Mouse (Mus musculus): ENCODE data around the gene Dock4. TPM values are rescaled to one million over a fixed set of nuclear protein-coding genes. Genes with fewer than 3 reads are reported as not detected.

Dock4 gene
- total RNA-seq, 2 experiments from 2014 or later: 81.1 to 99.7 TPM

- peak; percentile 25 to 42 for DNase-seq (ENCODE audit: low spot score in 2 of 2)
- intact Hi-C loops (cut with DNase I): no loop called here
Observed at GRCm38 (mm10) chr12:40794066-40794465, 348.3 kb downstream of the Dock4 start.

- intact Hi-C loops (cut with DNase I): no loop called here
- no peak for DNase-seq (ENCODE audit: low spot score in 2 of 2)
Observed at GRCm38 (mm10) chr12:40794756-40795155, 349.0 kb downstream of the Dock4 start.

GRCm38 (mm10) chr12:40795768-40796167 lies 350.0 kb downstream of the Dock4 start:
- intact Hi-C loops (cut with DNase I): no loop called here
- DNase-seq (ENCODE audit: low spot score in 2 of 2): no peak

GRCm38 (mm10) chr12:40796813-40797491 lies 351.2 kb downstream of the Dock4 start:
- DNase-seq (ENCODE audit: low spot score in 2 of 2): no peak
- intact Hi-C loops (cut with DNase I): no loop called here

- intact Hi-C loops (cut with DNase I): no loop called here
- no peak for DNase-seq (ENCODE audit: low spot score in 2 of 2)
Observed at GRCm38 (mm10) chr12:40797561-40798343, 352.0 kb downstream of the Dock4 start.

GRCm38 (mm10) chr12:40798344-40799017 lies 352.7 kb downstream of the Dock4 start:
- intact Hi-C loops (cut with DNase I): no loop called here
- DNase-seq (ENCODE audit: low spot score in 2 of 2): no peak

GRCm38 (mm10) chr12:40801456-40801855 lies 355.7 kb downstream of the Dock4 start:
- no peak for DNase-seq (ENCODE audit: low spot score in 2 of 2)
- intact Hi-C loops (cut with DNase I): no loop called here

GRCm38 (mm10) chr12:40805257-40805656 lies 359.5 kb downstream of the Dock4 start:
- intact Hi-C loops (cut with DNase I): no loop called here
- DNase-seq (ENCODE audit: low spot score in 2 of 2): no peak

- no peak for DNase-seq (ENCODE audit: low spot score in 2 of 2)
- intact Hi-C loops (cut with DNase I): no loop called here
Observed at GRCm38 (mm10) chr12:40807916-40808315, 362.2 kb downstream of the Dock4 start.

- no peak for DNase-seq (ENCODE audit: low spot score in 2 of 2)
- intact Hi-C loops (cut with DNase I): no loop called here
Observed at GRCm38 (mm10) chr12:40813474-40813873, 367.7 kb downstream of the Dock4 start.

- no peak for DNase-seq (ENCODE audit: low spot score in 2 of 2)
- intact Hi-C loops (cut with DNase I): loop anchor here (5.0 kb wide), 1 partner anchor 88 kb away; no protein-coding TSS in a partner anchor
Observed at GRCm38 (mm10) chr12:40814659-40815363, 369.1 kb downstream of the Dock4 start.

- intact Hi-C loops (cut with DNase I): loop anchor here (5.0 kb wide), 1 partner anchor 91 kb away; no protein-coding TSS in a partner anchor
- DNase-seq (ENCODE audit: low spot score in 2 of 2): no peak
Observed at GRCm38 (mm10) chr12:40818046-40818708, 372.4 kb downstream of the Dock4 start.

- intact Hi-C loops (cut with DNase I): loop anchor here (5.0 kb wide), 1 partner anchor 566 kb away; no protein-coding TSS in a partner anchor
- no peak for DNase-seq (ENCODE audit: low spot score in 2 of 2)
Observed at GRCm38 (mm10) chr12:40823631-40824030, 377.9 kb downstream of the Dock4 start.

- intact Hi-C loops (cut with DNase I): loop anchor here (5.0 kb wide), 1 partner anchor 567 kb away; no protein-coding TSS in a partner anchor
- no peak for DNase-seq (ENCODE audit: low spot score in 2 of 2)
Observed at GRCm38 (mm10) chr12:40824251-40824650, 378.5 kb downstream of the Dock4 start.

GRCm38 (mm10) chr12:40825935-40826460 lies 380.2 kb downstream of the Dock4 start:
- intact Hi-C loops (cut with DNase I): no loop called here
- DNase-seq (ENCODE audit: low spot score in 2 of 2): no peak

GRCm38 (mm10) chr12:40826491-40826890 lies 380.7 kb downstream of the Dock4 start:
- intact Hi-C loops (cut with DNase I): no loop called here
- no peak for DNase-seq (ENCODE audit: low spot score in 2 of 2)

GRCm38 (mm10) chr12:40828025-40828424 lies 382.3 kb downstream of the Dock4 start:
- intact Hi-C loops (cut with DNase I): no loop called here
- no peak for DNase-seq (ENCODE audit: low spot score in 2 of 2)

- DNase-seq (ENCODE audit: low spot score in 2 of 2): no peak
- intact Hi-C loops (cut with DNase I): no loop called here
Observed at GRCm38 (mm10) chr12:40829269-40829668, 383.5 kb downstream of the Dock4 start.

- peak in 1 of 2 experiments; percentile 35 for DNase-seq (ENCODE audit: low spot score in 2 of 2)
- intact Hi-C loops (cut with DNase I): no loop called here
Observed at GRCm38 (mm10) chr12:40832157-40832556, 386.4 kb downstream of the Dock4 start.

All from left cerebral cortex, postnatal 36 days (tissue).